Mouse (Mus musculus): ENCODE data around the gene Stard3.
A peak's percentile ranks its signal among the peaks of the same experiment; 100 is the strongest.

The Stard3 gene

DNA sequence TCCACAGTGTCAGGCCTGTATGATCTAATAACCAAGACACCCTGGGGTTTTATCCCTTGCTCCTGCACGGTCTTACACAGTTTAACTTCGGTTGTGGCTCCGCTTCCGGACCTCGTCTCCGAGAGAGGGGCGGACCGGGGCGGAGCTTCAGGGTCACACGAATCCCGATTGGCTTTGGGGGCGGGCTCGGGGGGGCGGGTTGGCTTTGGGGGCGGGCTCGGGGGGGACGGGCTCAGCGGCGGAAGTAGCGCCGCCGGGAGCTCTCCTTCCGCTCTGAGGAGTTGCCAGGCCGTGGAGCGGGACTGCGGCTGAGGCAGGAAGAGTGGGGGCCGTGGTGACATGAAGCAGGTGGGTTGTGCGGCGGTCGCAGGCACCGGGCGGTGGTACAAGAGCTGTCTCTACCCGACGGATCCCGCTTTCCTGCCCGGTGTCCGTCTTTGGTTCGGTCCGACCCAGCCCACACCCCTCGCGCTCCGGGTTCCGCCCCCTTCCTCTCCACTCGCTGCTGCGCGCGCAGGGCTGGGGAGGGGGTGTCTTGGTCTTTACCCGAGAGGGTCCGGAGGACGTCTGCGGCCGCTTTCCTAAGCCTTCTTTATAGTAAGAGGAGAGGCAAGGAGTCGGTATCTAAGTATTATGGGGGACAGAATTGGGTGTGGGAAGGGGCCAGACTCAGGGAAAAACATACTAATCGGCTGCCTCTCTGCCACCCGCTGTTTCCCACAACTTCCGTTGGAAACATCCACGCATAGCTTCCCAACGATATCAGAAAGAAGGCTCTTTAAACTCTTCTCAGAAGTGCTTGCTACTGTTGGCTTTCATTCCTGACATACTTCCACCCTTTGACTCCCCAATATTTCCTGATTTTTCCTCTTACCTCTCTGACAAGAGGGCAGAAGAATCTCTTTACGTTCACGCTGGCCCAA, at the start of gene Stard3:
Stard3 (plus strand) TSS at position 208 of the 923 bp plus-strand sequence.
- DNase-seq: peak; percentile 79 to 87

DNA sequence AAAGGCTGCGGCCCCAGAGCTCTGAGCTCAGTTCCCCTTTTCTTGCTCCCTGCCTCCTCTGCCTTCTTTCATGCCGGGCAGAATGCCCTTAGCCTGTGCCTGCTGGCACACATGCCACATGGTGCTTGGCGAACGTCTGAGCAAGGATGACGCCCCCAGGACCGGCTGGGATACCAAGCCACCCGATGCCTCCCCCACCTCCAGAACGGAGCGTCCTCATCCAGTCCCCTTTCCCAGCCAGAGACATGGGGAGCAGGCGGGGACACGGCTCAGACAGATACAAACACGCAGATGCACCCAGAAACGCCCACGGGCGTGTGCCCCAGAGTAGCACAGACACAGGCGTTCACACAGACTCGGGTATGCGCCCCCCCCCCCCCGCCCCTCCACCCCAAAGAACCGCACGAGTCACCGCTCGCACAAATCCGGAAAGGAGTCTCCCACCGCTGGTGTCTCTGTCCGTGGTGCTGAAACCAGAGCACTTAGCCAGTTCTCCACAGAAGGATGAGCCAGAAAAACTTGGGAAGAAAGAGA, 44.3 kb upstream of the Stard3 start:
- peak; percentile 52 to 58 for DNase-seq

DNA sequence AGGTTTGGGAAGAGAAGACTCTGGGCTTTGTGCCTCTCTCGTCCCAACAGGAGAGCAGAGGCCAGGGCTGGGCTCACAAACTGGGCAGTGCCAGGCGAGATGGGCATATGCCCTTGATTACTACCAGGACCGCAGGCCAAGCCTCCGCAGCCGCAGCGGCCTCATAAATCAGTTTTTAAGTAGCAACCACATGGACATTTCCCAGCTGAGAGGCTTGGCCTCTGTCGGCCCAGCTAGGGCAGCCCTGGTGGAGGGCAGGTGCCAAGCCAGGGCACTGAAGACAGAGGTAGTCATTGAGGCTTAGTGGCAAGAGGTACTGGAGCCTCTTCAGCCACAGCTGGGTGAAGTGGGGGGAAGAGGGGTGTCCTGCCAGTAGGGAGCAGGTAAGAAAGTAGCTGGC, 40.7 kb upstream of the Stard3 start:
- DNase-seq: no peak

DNA sequence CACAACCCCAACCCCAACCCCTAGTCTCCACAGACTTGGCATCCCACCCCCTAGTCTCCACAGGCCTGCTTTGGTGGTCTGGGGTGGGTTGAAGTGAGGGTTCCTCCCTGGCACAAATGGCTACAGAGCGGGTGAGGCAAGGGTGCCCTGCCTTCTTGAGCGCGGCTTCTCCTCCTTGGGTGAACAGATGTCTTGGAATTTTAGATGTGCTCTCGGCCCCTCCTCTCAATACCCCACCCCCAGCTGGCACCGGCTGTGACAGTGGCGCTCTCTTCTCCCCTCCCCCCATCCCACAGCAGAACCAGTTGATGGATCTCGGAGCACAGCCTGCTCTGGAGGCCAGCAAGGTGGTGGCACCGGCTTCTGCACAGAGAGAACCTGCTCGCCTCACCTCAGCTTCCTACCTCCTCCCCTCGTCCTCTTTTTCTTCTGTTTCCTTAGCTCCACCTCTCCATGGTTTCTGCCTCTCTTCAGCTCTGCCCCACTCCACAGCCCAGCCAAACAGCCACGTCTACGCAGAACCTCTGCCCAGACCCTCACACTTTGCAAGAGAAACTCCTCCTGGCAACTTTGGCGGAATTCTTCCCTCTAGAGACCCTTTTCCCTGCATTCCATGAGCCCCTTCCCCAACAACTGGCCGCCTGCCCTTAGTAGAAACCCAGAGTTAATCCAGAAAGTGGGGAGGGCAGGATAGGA, 39.6 kb upstream of the Stard3 start:
- DNase-seq: no peak

DNA sequence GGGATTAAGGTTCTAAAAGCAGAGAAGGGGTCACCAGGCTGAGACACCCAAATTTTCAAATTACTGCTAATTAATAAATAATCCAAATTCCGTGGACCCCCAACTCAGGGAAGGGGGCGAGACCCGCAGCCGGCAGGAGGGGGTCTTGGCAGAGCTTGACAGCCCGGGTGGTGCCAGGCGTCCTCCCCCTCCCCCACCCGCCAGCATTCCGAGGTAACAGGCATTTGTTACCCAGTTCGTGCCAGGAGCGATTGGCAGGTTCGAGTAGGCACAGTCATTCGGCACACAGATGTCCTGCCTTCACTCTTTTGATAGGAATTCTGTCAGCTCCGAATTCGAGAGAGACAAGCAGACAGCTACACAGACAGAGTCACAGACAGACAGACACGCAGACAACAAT, 39.0 kb upstream of the Stard3 start:
- DNase-seq: peak; percentile 51

DNA sequence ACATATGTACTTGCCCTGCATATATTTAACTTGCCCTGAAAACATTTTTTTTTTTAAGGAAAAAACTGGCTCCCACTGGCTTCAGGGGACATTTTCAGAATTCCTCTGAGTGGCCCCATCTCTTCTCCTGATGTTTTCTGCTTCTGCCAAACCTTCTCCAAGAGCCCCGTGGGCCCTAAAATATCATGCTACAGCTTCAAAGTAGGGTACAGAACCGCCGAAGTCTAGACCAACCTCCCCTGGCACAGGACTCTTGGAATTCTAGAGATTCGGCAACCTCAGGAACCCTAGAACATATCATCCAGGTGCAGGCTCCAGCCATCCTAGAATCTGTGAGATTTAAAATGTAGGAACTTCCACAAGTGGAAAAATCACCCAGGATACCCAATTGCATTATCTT, 38.6 kb upstream of the Stard3 start:
- peak in 1 of 2 experiments; percentile 24 for DNase-seq

DNA sequence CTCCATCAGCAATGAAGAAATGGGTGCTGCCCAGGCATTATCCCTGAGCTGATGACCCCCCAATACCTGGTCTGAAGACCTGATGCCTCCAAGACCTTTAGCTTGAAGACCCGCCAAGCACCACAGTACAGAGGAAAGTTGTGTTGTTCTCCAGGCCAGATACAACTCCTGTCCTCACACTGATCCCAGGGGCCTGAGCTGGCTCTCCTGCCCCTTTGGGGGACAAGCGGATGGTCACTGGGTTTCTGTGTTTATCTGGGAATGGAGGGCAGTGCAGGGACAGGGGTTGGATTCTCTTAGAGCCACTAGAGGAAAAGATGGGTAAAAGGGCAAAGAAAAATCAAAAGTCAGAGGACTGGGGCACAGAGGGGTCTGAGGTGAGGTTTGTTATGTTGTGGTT, 38.2 kb upstream of the Stard3 start:
- peak in 1 of 2 experiments; percentile 30 for DNase-seq

DNA sequence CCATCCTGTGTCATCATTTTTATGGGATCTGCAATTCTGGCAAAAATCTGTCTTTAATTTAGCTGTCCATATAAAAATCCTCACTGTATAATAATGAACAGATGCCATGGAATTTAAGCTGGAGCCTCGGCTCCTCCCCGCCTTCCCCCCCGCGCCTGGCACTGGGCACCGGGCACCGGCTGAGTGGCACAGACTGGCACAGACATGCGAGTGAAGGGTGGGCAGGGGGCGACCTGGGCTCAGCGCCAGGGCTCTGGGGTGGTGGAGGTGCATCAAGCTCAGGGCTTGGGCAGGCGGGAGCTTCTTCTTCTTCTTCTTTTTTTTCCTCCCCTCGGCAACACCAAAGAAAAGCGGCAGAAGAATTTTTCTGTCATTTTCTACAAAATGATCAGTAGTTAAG, 37.8 kb upstream of the Stard3 start:
- peak; percentile 52 to 69 for DNase-seq

DNA sequence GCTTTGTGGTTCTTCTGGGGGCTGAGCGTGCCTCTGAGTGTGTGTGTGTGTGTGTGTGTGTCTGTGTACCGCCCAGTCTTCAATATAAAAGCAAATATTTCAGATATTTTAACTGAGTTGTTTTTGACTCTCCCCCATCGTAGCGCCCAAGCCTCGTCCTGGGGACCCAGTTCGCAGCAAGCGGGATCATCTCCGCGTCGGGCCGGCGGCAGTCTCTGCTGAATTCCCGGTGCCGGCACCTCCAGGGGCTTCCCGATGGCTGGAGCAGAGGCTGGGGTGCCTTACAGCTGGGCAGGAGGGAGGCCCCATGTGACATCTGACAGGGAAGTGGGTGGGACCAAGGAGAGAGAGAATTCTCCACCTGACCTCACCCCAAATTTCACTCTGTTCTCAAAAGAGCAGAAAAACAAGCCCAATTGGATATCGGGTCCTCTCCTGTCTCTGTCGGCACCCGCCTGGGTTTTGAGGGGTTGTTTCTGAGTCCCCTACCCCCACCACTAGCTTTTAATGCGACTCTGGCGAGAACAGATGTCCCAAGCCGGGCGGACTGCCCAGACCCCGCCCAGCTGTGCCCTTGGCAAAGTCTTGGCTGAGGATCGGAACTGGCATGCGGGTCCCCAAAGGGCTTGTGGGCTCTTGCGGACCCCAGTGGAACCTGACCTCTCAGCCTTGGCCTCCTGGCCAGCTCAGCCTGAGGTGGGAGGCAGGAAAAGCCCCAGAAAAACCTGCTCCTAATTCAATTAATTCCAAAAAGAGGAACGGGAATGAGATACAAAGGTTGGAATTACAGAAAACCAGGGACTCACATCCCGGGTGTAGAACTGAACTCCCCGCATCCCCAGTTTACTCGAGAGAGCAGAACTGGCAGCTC, 37.1 kb upstream of the Stard3 start:
- peak; percentile 47 to 50 for DNase-seq

DNA sequence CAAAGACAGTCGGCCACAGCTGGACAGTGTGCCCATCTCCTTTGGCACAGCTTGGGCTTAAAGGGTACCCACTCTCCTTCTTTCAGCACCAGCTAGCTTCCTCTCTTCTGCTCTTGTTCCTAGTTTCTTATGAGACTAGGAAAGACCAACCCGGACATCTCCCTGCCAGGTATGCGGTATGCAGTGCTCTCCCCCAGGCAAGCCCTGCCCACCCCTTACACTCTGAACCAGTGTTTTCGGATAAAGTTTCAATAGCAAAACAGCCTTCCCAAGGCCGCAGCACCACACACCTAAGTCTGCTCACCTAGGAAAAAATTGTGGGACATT, 36.5 kb upstream of the Stard3 start:
- no peak for DNase-seq

DNA sequence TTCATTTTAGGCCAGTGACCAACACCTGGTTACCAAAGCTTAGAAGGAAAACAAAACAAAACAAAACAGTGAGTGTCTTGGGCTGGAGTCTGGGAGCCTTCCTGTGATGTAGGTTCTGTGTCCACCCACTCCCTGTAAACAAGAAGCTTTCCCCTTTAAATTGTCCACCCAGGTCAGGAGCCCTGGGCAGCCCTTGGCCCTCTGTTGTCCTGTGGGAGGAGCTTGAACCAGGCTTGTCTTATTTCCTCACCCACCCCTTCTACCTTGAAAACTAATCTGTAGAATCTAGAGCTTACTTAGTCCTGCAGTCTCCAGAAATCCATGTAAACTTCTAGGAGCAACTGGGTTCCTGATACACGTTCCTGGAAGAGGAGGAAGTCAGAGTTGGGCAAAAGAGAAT, 36.0 kb upstream of the Stard3 start:
- DNase-seq: no peak

DNA sequence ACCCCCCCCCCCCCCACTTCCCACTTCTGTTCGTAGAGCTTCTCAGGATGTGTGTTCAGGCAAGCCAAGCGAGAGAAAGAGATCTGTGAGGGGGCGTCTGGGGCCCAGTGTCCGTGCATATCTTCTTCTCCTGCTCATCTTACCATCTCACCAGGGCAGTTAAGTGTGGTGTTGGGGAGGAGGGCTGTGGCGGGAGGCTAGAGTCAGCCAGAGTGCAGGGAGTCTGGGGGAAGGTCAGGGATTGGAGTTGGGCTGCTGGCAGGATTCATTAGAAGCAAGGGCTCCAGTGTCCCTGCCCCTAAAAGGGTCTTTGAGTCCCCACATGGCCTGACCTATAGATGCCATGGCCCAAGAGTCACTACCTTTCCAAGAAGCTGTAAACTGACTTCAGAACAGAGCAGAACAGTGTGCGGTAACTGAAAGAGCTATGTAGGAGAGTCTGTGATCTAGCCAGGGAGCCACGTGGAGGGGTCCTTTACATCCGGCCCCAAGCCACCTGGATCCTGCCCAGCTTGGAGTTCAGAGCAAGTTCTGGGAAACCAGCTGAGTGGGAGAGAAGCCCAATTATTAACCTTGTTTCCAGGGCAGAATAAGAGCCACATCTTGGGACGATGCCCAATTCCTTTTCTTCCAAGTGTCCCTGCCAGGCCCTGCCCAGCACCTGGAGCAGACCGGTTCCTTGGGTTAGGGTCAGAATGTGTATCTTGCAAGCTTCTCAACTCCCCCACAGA, 34.9 kb upstream of the Stard3 start:
- DNase-seq: peak in 1 of 2 experiments; percentile 40

DNA sequence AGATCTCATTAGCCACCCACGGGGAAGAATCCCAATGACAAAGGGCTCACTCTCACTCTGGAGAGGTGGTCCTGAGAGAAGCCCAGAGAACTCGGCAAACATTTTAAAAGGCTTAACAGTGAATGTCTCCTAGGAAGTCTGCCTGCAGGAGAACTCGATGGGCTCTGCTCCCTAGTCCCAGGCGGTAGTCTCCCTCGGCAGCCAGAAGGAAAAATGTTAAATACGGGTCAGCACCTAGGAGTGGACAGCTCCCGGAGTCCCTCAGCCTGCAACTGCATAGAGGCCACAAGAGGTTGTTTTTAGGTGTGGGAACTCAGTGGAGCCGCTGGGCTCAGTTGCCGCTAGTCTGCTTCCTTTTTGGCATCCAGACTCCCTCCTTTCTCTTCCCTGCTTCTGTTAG, 34.2 kb upstream of the Stard3 start:
- peak in 1 of 2 experiments; percentile 31 for DNase-seq

DNA sequence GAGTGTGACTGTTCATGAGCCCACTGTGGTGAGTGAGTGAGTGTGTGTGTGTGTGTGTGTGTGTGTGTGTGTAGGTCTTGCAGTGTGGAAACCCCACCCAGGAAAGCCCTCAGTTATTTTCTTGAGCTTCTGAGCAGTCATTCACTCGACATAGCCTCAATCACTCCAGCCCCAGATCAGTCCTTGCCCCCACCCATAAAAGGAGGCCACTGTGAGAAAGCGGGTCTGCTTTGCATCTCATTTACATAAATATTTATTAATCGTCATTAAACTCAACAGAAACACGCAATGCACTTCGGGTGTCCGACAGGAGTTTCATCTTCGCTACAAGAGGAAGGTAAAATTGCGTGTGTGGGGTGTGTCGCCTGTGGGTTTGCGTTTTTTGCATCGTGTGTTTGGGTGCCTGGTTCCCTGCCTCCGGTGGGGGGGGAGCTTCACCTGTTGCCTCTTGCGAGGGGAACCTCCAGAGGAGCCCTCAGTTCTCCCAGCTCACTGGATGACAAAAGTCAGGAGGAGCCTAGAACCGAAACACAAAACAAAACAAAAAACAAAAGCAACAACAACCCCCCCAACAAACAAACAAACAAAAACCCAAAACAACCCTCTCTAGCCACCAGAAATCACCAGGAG, 32.9 kb upstream of the Stard3 start:
- peak in 1 of 2 experiments; percentile 32 for DNase-seq

DNA sequence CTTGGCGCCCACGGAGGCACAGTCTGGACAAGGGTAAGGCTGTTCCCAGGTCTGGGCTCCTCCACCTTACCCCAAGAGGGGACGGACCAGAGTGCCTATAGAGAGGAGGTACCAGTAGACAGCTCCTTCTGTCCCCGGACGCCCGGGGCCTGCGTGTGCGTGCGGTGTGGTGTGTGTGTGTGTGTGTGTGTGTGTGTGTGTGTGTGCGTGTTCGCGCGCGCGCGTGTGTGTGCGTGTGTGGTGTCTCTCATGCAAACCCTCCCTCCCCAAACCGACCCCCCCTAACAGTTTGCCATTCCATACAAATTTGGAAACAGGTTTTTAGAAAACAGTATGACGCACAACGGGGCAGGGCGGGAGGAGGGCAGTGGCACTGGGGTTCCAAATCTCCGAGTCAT, 32.3 kb upstream of the Stard3 start:
- DNase-seq: peak in 1 of 2 experiments; percentile 34

DNA sequence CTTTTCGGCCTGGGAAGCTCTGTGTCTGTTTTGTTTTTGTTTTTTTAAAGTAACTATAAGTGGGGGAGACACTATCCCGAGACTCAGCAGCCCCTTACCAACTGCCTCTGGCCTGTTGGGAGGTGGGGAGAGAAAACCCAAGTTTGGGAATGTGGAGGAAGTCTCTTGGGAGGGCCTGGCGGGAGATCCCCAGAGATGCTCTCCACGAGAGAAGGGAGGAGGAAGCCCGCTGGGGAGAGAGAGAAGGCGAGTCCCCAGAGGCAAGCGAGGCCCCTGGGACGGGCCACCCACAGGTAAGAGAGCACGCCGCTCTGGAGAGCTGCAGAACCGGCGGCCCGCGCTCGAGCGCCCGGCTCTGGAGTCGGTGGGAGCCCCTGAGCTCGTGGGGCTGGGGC, 31.4 kb upstream of the Stard3 start:
- no peak for DNase-seq

DNA sequence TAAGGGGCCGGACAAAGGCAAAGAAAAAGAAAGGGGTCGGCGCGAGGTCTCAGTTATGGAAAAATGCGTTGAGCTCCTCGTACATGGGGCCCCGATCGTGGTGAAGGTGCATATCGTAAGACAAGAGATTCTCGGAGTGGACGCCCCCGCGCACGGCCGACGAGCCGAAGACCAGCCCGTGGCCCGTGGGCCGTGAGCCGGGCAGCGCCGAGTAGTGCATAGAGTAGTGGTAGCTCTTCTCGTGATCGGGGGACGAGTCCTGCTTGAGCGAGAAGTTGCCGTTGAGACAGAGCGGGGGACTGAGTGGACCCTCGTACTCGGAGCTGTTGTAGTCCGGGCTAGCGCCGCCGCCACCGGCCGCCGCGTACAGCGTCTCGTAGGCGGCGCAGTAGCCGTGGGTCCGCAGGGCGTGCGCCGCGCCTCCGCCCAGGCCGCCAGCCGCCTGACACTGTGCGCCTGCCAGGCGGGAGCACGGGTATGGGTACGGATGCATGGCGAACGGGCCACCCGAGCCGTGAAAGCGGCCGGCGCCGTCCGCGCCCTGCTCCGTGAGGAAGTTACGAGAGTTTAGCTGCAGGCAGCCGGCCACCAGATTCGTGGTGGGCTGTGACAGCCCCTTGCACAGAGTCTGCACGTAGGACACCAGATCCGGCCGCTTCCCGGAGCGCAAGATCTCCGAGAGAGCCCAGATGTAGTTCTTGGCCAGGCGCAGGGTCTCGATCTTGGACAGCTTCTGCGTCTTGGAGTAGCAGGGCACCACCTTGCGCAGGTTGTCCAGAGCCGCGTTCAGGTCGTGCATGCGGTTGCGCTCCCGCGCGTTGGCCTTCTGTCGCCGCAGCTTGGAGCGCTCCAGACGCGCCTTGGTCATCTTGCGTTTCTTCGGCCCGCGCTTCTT, 30.8 kb upstream of the Stard3 start:
- DNase-seq: peak in 1 of 2 experiments; percentile 56

DNA sequence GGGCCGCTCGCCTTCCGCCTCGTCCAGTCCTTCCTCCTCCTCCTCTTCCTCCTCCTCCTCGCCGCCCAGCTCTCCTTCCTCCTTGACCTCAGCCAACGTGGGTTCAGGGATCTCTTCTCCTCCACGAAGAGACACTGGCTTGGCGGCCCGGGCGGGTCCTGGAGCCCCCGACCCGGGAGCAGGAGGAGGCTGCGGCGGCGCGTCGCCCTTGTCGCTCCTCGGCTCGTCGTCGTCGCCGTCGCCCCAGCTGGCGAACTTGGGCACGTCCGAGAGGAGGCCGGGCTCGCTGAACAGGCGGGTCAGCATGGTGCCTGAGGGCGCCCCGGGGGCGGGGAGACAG, 30.2 kb upstream of the Stard3 start:
- peak in 1 of 2 experiments; percentile 69 for DNase-seq

DNA sequence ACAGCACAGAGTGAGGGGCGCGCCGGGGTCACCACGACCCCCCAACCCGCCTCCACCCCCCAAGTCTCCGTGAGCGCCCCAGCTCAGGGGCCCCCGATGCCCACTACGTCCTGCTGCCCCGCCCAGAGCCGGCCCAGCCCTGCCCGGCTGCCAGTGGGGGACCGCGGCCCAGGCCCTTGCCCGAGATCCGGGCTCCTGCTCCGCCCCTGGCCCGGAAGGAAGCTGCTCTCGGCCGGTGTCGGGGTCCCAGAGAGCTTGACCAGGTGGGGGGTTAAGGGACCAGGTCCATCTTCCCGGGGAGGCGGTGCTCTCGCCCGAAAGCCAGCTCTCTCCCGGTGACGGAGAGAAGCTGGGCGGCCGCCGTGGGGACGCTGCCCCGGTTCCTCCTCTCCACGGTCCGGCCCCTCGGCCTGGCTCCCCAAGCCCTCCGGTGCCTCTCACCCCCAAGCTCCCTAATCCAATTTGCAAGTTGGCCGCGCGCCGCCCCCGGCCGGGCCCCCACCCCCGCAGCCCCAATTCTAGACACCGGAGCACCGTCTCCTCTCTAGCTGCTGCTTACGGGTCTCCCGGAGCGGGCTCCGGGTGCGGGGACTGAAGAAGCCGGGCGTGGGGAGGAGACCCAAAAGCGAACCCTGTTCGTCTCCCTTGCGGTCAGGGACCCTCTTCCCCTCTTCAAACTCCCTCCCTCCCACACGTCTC, 29.6 kb upstream of the Stard3 start:
- peak; percentile 64 to 69 for DNase-seq

All from cerebellum, postnatal 36 days (tissue).